In the genomic region with DNA sequence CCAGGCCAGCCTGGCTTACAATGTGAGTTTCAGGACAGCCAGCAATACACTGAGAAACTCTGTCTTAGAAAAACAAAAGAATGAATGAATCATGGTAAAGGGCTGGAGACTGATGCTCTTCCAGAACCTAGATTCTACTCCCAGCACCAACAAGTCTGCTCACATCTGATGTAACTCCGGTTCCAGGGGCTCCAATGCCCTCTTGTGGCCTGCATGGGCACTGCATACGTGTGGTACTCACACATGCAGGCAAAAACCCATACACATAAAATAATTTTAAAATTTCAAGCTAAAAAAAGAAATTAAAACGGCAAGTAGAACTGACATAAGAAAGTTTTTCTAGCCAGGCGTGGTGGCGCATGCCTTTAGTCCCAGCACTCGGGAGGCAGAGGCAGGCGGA, we compare ENCODE assay signal across 8 mouse cellular contexts. TPM values are rescaled to one million over a fixed set of nuclear protein-coding genes. Genes with fewer than 3 reads are reported as not detected.
DNase-seq lines count a peak whose midpoint lies in the region; TF ChIP-seq lines count a peak whose summit lies in the region.
"Had no signal": no experiment of that assay in that cellular context is flagged by ENCODE, and none has a peak within 500 bp of the region (broad histone marks: within the 10 kb centered on the region; RNA-seq: fewer than 3 reads in every experiment).

No protein-coding gene starts in this region.

- DNase-seq in lung, adult 2 months: no peak
- no peak for DNase-seq in lung, postnatal 4 days
- peak; percentile 74 for DNase-seq in R1 (ENCODE audit: low read depth, low spot score)
- DNase-seq in retina, adult 2 months (ENCODE audit: low read depth, low spot score): peak; percentile 4
- no peak for DNase-seq in layer of hippocampus, adult 9-11 months
- no peak for DNase-seq in urinary bladder, adult 18-20 months (ENCODE audit: low spot score in 2 of 2)

- peak; percentile 76 for TF ChIP-seq CTCF in lung, adult 2 months (IDR thresholded peaks at IDR 0.05; ENCODE audit: insufficient read depth, low read length)
- peak; percentile 65; the same call in 1 of the 2 replicates for TF ChIP-seq CTCF in embryonic fibroblast, embryonic 13.5 days (IDR thresholded peaks at IDR 0.05; ENCODE audit: borderline replicate concordance, insufficient read depth, low read length)

- H3K4me3 ChIP-seq in lung, adult 2 months (replicated peaks; ENCODE audit: extremely low read depth, low read depth, low read length): no peak overlapping the region
- H3K4me3 ChIP-seq in embryonic fibroblast, embryonic 13.5 days (ENCODE audit: insufficient read depth, low read length): no peak overlapping the region
- H3K4me3 ChIP-seq: neural tube, embryonic 13.5 days had no signal

- no peak overlapping the region for H3K27ac ChIP-seq in embryonic fibroblast, embryonic 13.5 days (ENCODE audit: insufficient read depth, low read length)
- H3K27ac ChIP-seq: neural tube, embryonic 13.5 days had no signal

- TF ChIP-seq POLR2A in lung, adult 2 months (IDR thresholded peaks at IDR 0.05; ENCODE audit: borderline replicate concordance, extremely low read depth, low read depth, low read length): no peak
- no peak for TF ChIP-seq POLR2A in embryonic fibroblast, embryonic 13.5 days (IDR thresholded peaks at IDR 0.05; ENCODE audit: low read depth, low read length)

- H3K4me1 ChIP-seq in lung, adult 2 months (ENCODE audit: control insufficient read depth, insufficient read depth, low read length): no peaks in the 10 kb centered on the region
- H3K4me1 ChIP-seq in embryonic fibroblast, embryonic 13.5 days (ENCODE audit: control insufficient read depth, insufficient read depth, low read length): no peaks in the 10 kb centered on the region
- H3K4me1 ChIP-seq: neural tube, embryonic 13.5 days had no signal

- WGBS in lung, adult 2 months: 95% methylated on average over 7 of the region's 7 CpGs

RNA-seq across cellular contexts. Expression of gene Hectd1, which starts 44.5 kb away (rescaled TPM):
- 13.7 and 19.9 TPM in 2 replicates for polyA plus RNA-seq in lung, adult 2 months (2012; rRNA removed)
- polyA plus RNA-seq in embryonic fibroblast, embryonic 13.5 days (2011; ENCODE audit: insufficient read length, low read depth, missing spikeins): 92.4 and 93.5 TPM in 2 replicates

Comparison
In these comparisons a context has a peak if more than half of its experiments do, and no peak if none do; other contexts are left out.
1. DNase-seq: peak in R1 (single experiment) and retina, adult 2 months (single experiment); none in lung, adult 2 months (single experiment), lung, postnatal 4 days (0 of 2), layer of hippocampus, adult 9-11 months (single experiment) and urinary bladder, adult 18-20 months (0 of 2).